Mouse (Mus musculus): ENCODE data around the gene Zcchc8.

- no peak for TF ChIP-seq POLR2A (IDR thresholded peaks at IDR 0.05; ENCODE audit: low read depth, low read length)
- no peak for TF ChIP-seq CTCF (conservative IDR thresholded peaks at IDR 0.05; ENCODE audit: insufficient read depth, insufficient read length, low read depth, low read length)
Measured at GRCm38 (mm10) chr5:123670800-123671472, 50.0 kb downstream of the Zcchc8 start.
